31 mouse cellular contexts compared by ENCODE assay signal in genomic region chr1:60910796-60911195, GRCm38 (mm10). TPM values are rescaled to one million over a fixed set of nuclear protein-coding genes. Genes with fewer than 3 reads are reported as not detected.
DNase-seq lines count a peak whose midpoint lies in the region; TF ChIP-seq lines count a peak whose summit lies in the region.
"Had no signal": no experiment of that assay in that cellular context is flagged by ENCODE, and none has a peak within 500 bp of the region (broad histone marks: within the 10 kb centered on the region; RNA-seq: fewer than 3 reads in every experiment).

No protein-coding gene starts in this region.

- H3K9me3 ChIP-seq in limb, embryonic 10.5 days (replicated peaks) = no peaks in the 10 kb centered on the region
- H3K9me3 ChIP-seq: embryonic facial prominence, embryonic 13.5 days; forebrain, embryonic 13.5 days; heart, embryonic 13.5 days; hindbrain, embryonic 12.5 days; liver, embryonic 15.5 days; lung, embryonic 15.5 days; megakaryocyte, embryonic 14.5 days; midbrain, embryonic 13.5 days had no signal

- H3K27me3 ChIP-seq in limb, embryonic 10.5 days (ENCODE audit: low read depth, poor library complexity, severe bottlenecking) = no peaks in the 10 kb centered on the region
- H3K27me3 ChIP-seq: embryonic facial prominence, embryonic 13.5 days; forebrain, embryonic 13.5 days; heart, embryonic 13.5 days; hindbrain, embryonic 12.5 days; liver, embryonic 15.5 days; lung, embryonic 15.5 days; megakaryocyte, embryonic 14.5 days; midbrain, embryonic 13.5 days had no signal

- TF ChIP-seq POLR2A in brain, embryonic 14.5 days (IDR thresholded peaks at IDR 0.05; ENCODE audit: borderline replicate concordance, extremely low read depth, insufficient read depth, insufficient read length, poor library complexity, severe bottlenecking) = no peak

- no peak for TF ChIP-seq CTCF in brain, embryonic 14.5 days (IDR thresholded peaks at IDR 0.05; ENCODE audit: borderline replicate concordance, extremely low read depth, insufficient read depth, insufficient read length)

- H3K27ac ChIP-seq in limb, embryonic 10.5 days = no peak overlapping the region
- H3K27ac ChIP-seq: embryonic facial prominence, embryonic 13.5 days; forebrain, embryonic 13.5 days; heart, adult 2 months; heart, embryonic 13.5 days; hindbrain, embryonic 12.5 days; kidney, postnatal 0 days; liver, embryonic 15.5 days; lung, embryonic 15.5 days; midbrain, embryonic 13.5 days had no signal

- H3K36me3 ChIP-seq in limb, embryonic 10.5 days = no peaks in the 10 kb centered on the region
- H3K36me3 ChIP-seq: embryonic facial prominence, embryonic 13.5 days; heart, embryonic 13.5 days; hindbrain, embryonic 12.5 days; liver, embryonic 15.5 days; lung, embryonic 15.5 days; midbrain, embryonic 13.5 days had no signal

- H3K4me1 ChIP-seq in limb, embryonic 10.5 days = no peaks in the 10 kb centered on the region
- H3K4me1 ChIP-seq: embryonic facial prominence, embryonic 13.5 days; heart, embryonic 13.5 days; hindbrain, embryonic 12.5 days; liver, embryonic 15.5 days; lung, embryonic 15.5 days had no signal

- H3K4me3 ChIP-seq in limb, embryonic 10.5 days = no peak overlapping the region
- H3K4me3 ChIP-seq: embryonic facial prominence, embryonic 13.5 days; erythroblast, embryonic 14.5 days; forebrain, embryonic 13.5 days; heart, adult 2 months; heart, embryonic 13.5 days; hindbrain, embryonic 12.5 days; liver, embryonic 15.5 days; lung, embryonic 15.5 days; megakaryocyte, embryonic 14.5 days; midbrain, embryonic 13.5 days; myocyte had no signal

- WGBS in limb, embryonic 10.5 days = 69% methylated on average over 1 of the region's 1 CpGs

- peak; percentile 10 for DNase-seq in retina, embryonic 14.5 days (ENCODE audit: low spot score)
- DNase-seq in retina, postnatal 1 day = no peak
- DNase-seq in brain, embryonic 14.5 days (ENCODE audit: low read depth) = peak; percentile 48
- peak; percentile 66 to 68 for DNase-seq in thymus, postnatal 10 days (ENCODE audit: low spot score in 2 of 2)
- no peak for DNase-seq in spleen, adult 18-20 months
- no peak for DNase-seq in limb, embryonic 10.5 days (ENCODE audit: low spot score)
- DNase-seq in MN1 (ENCODE audit: low spot score) = no peak
- DNase-seq: adrenal gland, adult 2 months; cerebellum, adult 11-12 months; cerebellum, postnatal 25 days; embryo, embryonic 11 days; gastrocnemius, postnatal 10 days; heart, adult 2 months; heart, postnatal 14 days; kidney, adult 18-20 months; left cerebral cortex, postnatal 4 days; liver; lung, postnatal 36 days; right cerebral cortex, postnatal 14 days had no signal

RNA-seq across cellular contexts. Expression of gene Ctla4, which starts 24.0 kb away (rescaled TPM):
- 0.06 TPM in 1 of 2 replicates, not detected in the other for polyA plus RNA-seq in brain, embryonic 14.5 days (2012; rRNA removed)
- polyA plus RNA-seq in limb, embryonic 10.5 days (2016; fragmentation: Nextera tagmentation; extraction: Ambion mirVana) = not detected in 2 replicates
- polyA plus RNA-seq: embryonic facial prominence, embryonic 13.5 days; erythroblast, embryonic 14.5 days; forebrain, embryonic 13.5 days; hindbrain, embryonic 12.5 days; kidney, postnatal 0 days; liver, embryonic 15.5 days; midbrain, embryonic 13.5 days; myocyte; neural tube, embryonic 14.5 days had no signal

Comparison
In these comparisons a context has a peak if more than half of its experiments do, and no peak if none do; other contexts are left out.
1. DNase-seq: peak in retina, embryonic 14.5 days (single experiment), brain, embryonic 14.5 days (single experiment) and thymus, postnatal 10 days (2 of 2); none in retina, postnatal 1 day (single experiment), spleen, adult 18-20 months (0 of 2), limb, embryonic 10.5 days (single experiment) and MN1 (single experiment).